Mouse (Mus musculus) myocyte (in vitro differentiated cells): Measurements from ENCODE around the gene Clspn. TPM values are rescaled to one million over a fixed set of nuclear protein-coding genes. Genes with fewer than 3 reads are reported as not detected.

Experiments
- H3K27me3 ChIP-seq: one replicate; pipeline ENCODE4 v1.6.1; 2011; ENCODE audit not compliant: control insufficient read depth, insufficient read depth, insufficient read length
- H3K36me3 ChIP-seq: one replicate; pipeline ENCODE4 v1.6.1; 2011; ENCODE audit not compliant: control insufficient read depth, insufficient read depth
- H3K4me2 ChIP-seq: one replicate; pipeline ENCODE4 v1.6.1; 2011; ENCODE audit warnings: low read depth, control low read depth
- H3K4me3 ChIP-seq: one replicate; pipeline ENCODE4 v1.5.1; 2011; ENCODE audit warnings: mild to moderate bottlenecking, control low read depth, moderate library complexity
- H3K79me2 ChIP-seq: one replicate; pipeline ENCODE4 v1.6.1; 2011; ENCODE audit not compliant: control insufficient read depth, insufficient read depth
- H3ac ChIP-seq: one replicate; pipeline ENCODE4 v1.6.1; 2011; ENCODE audit not compliant: control insufficient read depth, insufficient read length
- CEBPB ChIP-seq: IDR thresholded peaks from 2 replicates; pipeline ENCODE4 v1.6.1; 2011; ENCODE audit warnings: mild to moderate bottlenecking, moderate library complexity; ENCODE audit not compliant: poor library complexity, insufficient read depth, severe bottlenecking
- E2F4 ChIP-seq: IDR thresholded peaks from one replicate; pipeline ENCODE4 v1.6.1; 2011; ENCODE audit warnings: mild to moderate bottlenecking, control low read depth, moderate library complexity; ENCODE audit not compliant: insufficient read depth
- MAX ChIP-seq: IDR thresholded peaks from one replicate; pipeline ENCODE4 v1.6.1; 2011; ENCODE audit warnings: low read depth, mild to moderate bottlenecking, control low read depth
- MYOD1 ChIP-seq, 3 experiments: IDR thresholded peaks; one replicate each; pipeline ENCODE4 v1.6.1; 2011; ENCODE audit warnings: control low read depth in 2 of 3, low read depth in 2 of 3, mild to moderate bottlenecking in 2 of 3, moderate library complexity in 1 of 3; ENCODE audit not compliant: insufficient read length in 2 of 3, control insufficient read depth in 1 of 3
- MYOG ChIP-seq, 3 experiments: IDR thresholded peaks; one replicate each; pipeline ENCODE4 v1.6.1; 2011; ENCODE audit warnings: control low read depth in 2 of 3, low read depth in 2 of 3, mild to moderate bottlenecking in 2 of 3; ENCODE audit not compliant: insufficient read length in 2 of 3, control insufficient read depth in 1 of 3, insufficient read depth in 1 of 3
- POLR2A ChIP-seq: IDR thresholded peaks from one replicate; pipeline ENCODE4 v1.6.1; 2011; ENCODE audit warnings: low read depth, mild to moderate bottlenecking, control low read depth, moderate library complexity; ENCODE audit not compliant: insufficient read length
- POLR2AphosphoS2 ChIP-seq: IDR thresholded peaks from one replicate; pipeline ENCODE4 v1.6.1; 2011; ENCODE audit warnings: low read depth, control low read depth; ENCODE audit not compliant: insufficient read length
- REST ChIP-seq: IDR thresholded peaks from one replicate; pipeline ENCODE4 v1.6.1; 2011; ENCODE audit warnings: mild to moderate bottlenecking, control low read depth, moderate library complexity; ENCODE audit not compliant: insufficient read depth, insufficient read length
- SRF ChIP-seq: IDR thresholded peaks from one replicate; pipeline ENCODE4 v1.6.1; 2011; ENCODE audit warnings: low read depth; ENCODE audit not compliant: control insufficient read depth, insufficient read length
- TCF12 ChIP-seq: IDR thresholded peaks from one replicate; pipeline ENCODE4 v1.6.1; 2011; ENCODE audit warnings: mild to moderate bottlenecking, control low read depth; ENCODE audit not compliant: poor library complexity, insufficient read depth, severe bottlenecking
- TCF3 ChIP-seq: IDR thresholded peaks from one replicate; pipeline ENCODE4 v1.6.1; 2011; ENCODE audit warnings: low read depth, control low read depth; ENCODE audit not compliant: insufficient read length
- USF1 ChIP-seq: IDR thresholded peaks from one replicate; pipeline ENCODE4 v1.6.1; 2011; ENCODE audit warnings: low read depth, mild to moderate bottlenecking, control low read depth, moderate library complexity
- polyA plus RNA-seq: library from polyadenylated mRNA; unstranded; fragments of >200 nt; fragmentation: generic; extraction: Trizol; gene quantifications from one replicate; pipeline ENCODE4 v1.2.1, GENCODE M21; 2012; ENCODE audit warnings: missing spikeins

Gene Clspn
- polyA plus RNA-seq, 1 experiment: 1.7 TPM

DNA sequence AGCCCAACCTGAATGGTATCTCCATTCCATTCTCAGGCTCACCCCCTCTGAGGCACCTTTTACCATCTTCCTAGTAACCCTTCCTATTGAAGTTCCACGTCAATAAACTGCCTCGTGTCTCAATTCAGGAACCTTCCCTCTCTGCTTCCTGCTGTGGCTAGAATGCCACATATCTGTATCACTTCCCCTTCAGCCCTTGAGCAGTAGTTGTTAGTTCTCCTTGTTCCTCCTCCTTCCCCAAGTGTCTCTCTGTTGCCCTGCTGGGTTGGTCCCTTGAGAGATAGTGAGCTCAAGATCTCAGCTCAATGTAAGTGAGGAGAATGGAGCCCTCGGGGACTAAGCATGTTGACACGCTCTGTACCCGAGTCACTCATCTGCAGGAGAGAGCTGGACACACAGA lies 19.9 kb upstream of the Clspn start:
- H3K36me3 ChIP-seq: no peaks in the 10 kb centered on the region
- H3K4me2 ChIP-seq: no peak overlapping the region
- peaks cover 56% of the 10 kb centered on the region for H3K27me3 ChIP-seq
- H3ac ChIP-seq: no peak overlapping the region
- H3K4me3 ChIP-seq: no peak overlapping the region
- no peaks in the 10 kb centered on the region for H3K79me2 ChIP-seq
- no peak for TF ChIP-seq TCF12
- no peak for TF ChIP-seq MYOD1 (IDR thresholded peaks at IDR 0.05; ENCODE audit: control insufficient read depth in 1 of 3, insufficient read length in 2 of 3, low read depth in 2 of 3)
- TF ChIP-seq TCF3: no peak
- no peak for TF ChIP-seq CEBPB
- no peak for TF ChIP-seq POLR2AphosphoS2
- no peak for TF ChIP-seq POLR2A

DNA sequence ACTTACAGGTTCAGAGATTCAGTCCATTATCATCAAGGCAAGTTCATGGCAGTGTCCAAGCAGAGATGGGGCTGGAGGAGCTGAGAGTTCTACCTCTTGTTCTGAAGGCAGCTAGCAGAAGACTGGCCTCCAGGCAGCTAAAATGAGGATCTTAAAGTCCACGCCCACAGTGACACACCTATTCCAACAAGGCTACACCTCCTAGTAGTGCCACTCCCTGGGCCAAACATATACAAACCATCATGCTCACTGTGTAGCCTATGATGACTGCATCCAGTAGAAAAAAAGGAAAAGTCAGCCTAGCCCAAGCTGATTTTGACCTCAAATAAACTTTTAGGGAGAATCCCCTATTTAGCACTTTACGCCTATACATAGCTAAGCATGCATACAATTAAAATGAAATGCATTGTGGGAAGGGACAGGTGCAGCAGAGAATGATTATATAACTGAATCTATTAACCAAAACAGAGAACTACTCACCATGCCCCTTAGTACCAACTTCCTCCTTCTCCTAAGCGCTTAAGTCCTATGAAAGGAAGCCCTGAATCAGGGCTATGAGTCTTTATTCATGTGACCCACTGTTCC lies 16.2 kb upstream of the Clspn start:
- Histone ChIP-seq H3K27me3 (peaks cover 48% of the 10 kb centered on the region), H3ac (no peak overlapping the region), H3K4me3 (no peak overlapping the region), H3K79me2 (no peaks in the 10 kb centered on the region), H3K36me3 (no peaks in the 10 kb centered on the region), H3K4me2 (no peak overlapping the region)
- no peak for TF ChIP-seq MAX
- TF ChIP-seq REST: no peak
- no peak for TF ChIP-seq MYOD1 (IDR thresholded peaks at IDR 0.05; ENCODE audit: control insufficient read depth in 1 of 3, insufficient read length in 2 of 3, low read depth in 2 of 3)
- TF ChIP-seq TCF3: no peak
- no peak for TF ChIP-seq E2F4
- TF ChIP-seq POLR2A: no peak
- TF ChIP-seq POLR2AphosphoS2: no peak
- TF ChIP-seq SRF: no peak
- TF ChIP-seq CEBPB: no peak
- TF ChIP-seq MYOG (IDR thresholded peaks at IDR 0.05; ENCODE audit: control insufficient read depth in 1 of 3, insufficient read depth in 1 of 3, insufficient read length in 2 of 3, low read depth in 2 of 3): no peak
- no peak for TF ChIP-seq TCF12
- no peak for TF ChIP-seq USF1

DNA sequence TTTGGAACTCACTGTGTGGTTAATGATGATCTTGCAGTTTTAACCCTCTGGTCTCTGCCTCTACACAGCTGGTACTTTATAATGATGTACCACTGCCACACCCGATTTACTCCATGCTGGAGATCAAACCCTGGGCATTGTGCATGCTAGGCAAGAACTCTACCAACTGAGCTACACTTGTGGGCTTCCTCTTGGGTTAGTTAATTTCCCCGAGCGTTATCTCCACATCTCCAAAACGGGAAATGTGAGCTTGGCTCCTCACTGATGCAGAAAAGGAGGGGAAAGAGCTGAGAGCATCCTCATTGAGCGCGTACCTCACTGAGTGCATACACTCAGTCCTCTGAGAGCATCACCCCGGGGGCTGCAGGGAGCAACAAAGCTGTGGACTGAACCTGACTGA lies 13.9 kb upstream of the Clspn start:
- H3K27me3 ChIP-seq: peaks cover 37% of the 10 kb centered on the region
- H3K79me2 ChIP-seq: no peaks in the 10 kb centered on the region
- H3ac ChIP-seq: no peak overlapping the region
- no peak overlapping the region for H3K4me2 ChIP-seq
- H3K36me3 ChIP-seq: no peaks in the 10 kb centered on the region
- H3K4me3 ChIP-seq: no peak overlapping the region
- no peak for TF ChIP-seq MYOD1 (IDR thresholded peaks at IDR 0.05; ENCODE audit: control insufficient read depth in 1 of 3, insufficient read length in 2 of 3, low read depth in 2 of 3)
- TF ChIP-seq POLR2A: no peak
- TF ChIP-seq USF1: no peak
- TF ChIP-seq E2F4: no peak
- no peak for TF ChIP-seq POLR2AphosphoS2
- no peak for TF ChIP-seq MAX
- TF ChIP-seq REST: no peak
- TF ChIP-seq TCF12: no peak
- no peak for TF ChIP-seq TCF3
- TF ChIP-seq SRF: no peak
- no peak for TF ChIP-seq CEBPB
- no peak for TF ChIP-seq MYOG (IDR thresholded peaks at IDR 0.05; ENCODE audit: control insufficient read depth in 1 of 3, insufficient read depth in 1 of 3, insufficient read length in 2 of 3, low read depth in 2 of 3)

DNA sequence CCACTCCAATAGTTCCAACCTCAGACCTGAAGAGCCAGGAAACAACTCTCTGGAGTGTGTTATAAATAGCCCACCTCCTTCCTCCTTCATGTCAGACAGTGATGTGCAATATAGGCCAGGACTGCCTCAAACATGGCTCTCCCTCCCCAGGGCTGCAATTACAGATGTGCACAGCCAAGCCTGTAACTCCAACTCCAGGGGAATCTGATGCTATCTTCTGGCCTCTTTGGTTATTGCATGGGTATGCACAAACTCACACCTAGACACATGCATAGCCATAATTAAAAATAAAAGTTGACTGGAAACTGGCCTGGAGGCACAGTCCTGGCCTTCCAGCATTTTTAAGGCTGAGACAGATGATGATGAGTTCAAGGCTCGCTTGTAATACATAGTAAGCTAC lies 11.7 kb upstream of the Clspn start:
- H3K79me2 ChIP-seq: no peaks in the 10 kb centered on the region

DNA sequence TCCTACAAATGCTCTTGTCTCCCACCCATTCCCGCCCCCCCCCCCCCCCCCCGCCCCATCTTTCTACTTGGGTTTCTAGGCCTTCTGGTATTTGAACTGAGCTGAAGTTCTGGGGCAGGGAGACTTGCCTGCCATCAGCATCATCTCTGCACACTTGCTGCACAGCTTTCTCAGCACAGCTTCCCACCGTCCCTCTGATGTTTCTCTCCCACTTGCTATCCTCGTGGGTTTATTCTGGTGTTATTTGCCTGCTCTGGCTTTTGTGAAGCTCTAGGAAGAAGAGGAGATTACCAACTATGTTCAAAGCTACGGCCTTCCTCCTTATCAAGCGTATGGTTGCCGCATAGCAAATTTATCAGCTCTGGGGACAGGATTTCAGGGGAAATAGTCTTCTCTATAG lies 11.0 kb upstream of the Clspn start:
- H3K27me3 ChIP-seq: peaks cover 26% of the 10 kb centered on the region
- no peak overlapping the region for H3K4me3 ChIP-seq
- no peaks in the 10 kb centered on the region for H3K79me2 ChIP-seq
- H3K36me3 ChIP-seq: no peaks in the 10 kb centered on the region
- no peak for TF ChIP-seq POLR2A
- TF ChIP-seq MYOG (IDR thresholded peaks at IDR 0.05; ENCODE audit: control insufficient read depth in 1 of 3, insufficient read depth in 1 of 3, insufficient read length in 2 of 3, low read depth in 2 of 3): no peak
- no peak for TF ChIP-seq SRF
- TF ChIP-seq CEBPB: no peak
- no peak for TF ChIP-seq REST
- H3K4me2 ChIP-seq: no peak overlapping the region
- no peak overlapping the region for H3ac ChIP-seq

More for the DNA sequence above, 11.7 kb upstream of the Clspn start:
- TF ChIP-seq POLR2A (no peak), TCF3 (no peak), SRF (no peak)
- Histone ChIP-seq H3K4me3 (no peak overlapping the region), H3ac (no peak overlapping the region), H3K36me3 (no peaks in the 10 kb centered on the region), H3K27me3 (peaks cover 27% of the 10 kb centered on the region), H3K4me2 (no peak overlapping the region)
